17 mouse cellular contexts compared by ENCODE assay signal in genomic region chr3:96459757-96460567, GRCm38 (mm10). TPM values are rescaled to one million over a fixed set of nuclear protein-coding genes. Genes with fewer than 3 reads are reported as not detected.
A peak's percentile ranks its signal among the peaks of the same experiment; 100 is the strongest.
DNase-seq lines count a peak whose midpoint lies in the region; ATAC-seq and TF ChIP-seq lines count a peak whose summit lies in the region.
"Not testable (repeated sequence)": the region's sequence is repeated elsewhere in the genome, so short reads cannot be mapped to it uniquely, and the experiment has no call there.
"Had no signal": no experiment of that assay in that cellular context is flagged by ENCODE, and none has a peak within 500 bp of the region (broad histone marks: within the 10 kb centered on the region; RNA-seq: fewer than 3 reads in every experiment).

No protein-coding gene starts in this region.

- WGBS in embryonic facial prominence, embryonic 14.5 days: 0% methylated on average over 1 of the region's 58 CpGs
- 0% methylated on average over 1 of the region's 58 CpGs for WGBS in hindbrain, embryonic 11.5 days
- no CpG with 5 or more reads among the region's 58 CpGs for WGBS in intestine, embryonic 16.5 days
- WGBS in limb, embryonic 14.5 days: 0% methylated on average over 1 of the region's 58 CpGs
- 8% methylated on average over 1 of the region's 58 CpGs for WGBS in lung, embryonic 14.5 days
- WGBS in midbrain, embryonic 14.5 days: 0% methylated on average over 1 of the region's 58 CpGs
- WGBS in stomach, embryonic 16.5 days: 0% methylated on average over 1 of the region's 58 CpGs

- TF ChIP-seq POLR2A in limb, embryonic 14.5 days (IDR thresholded peaks at IDR 0.05; ENCODE audit: borderline replicate concordance, extremely low read depth, insufficient read depth, insufficient read length): not testable (repeated sequence)

- peaks cover 16% of the 10 kb centered on the region for H3K27me3 ChIP-seq in embryonic facial prominence, embryonic 14.5 days (replicated peaks; ENCODE audit: control insufficient read depth, insufficient read depth, low read length)
- H3K27me3 ChIP-seq in hindbrain, embryonic 11.5 days (ENCODE audit: control insufficient read depth, insufficient read depth, low read length); intestine, embryonic 16.5 days (replicated peaks; ENCODE audit: control insufficient read depth, insufficient read depth, low read length); limb, embryonic 14.5 days (ENCODE audit: control insufficient read depth, insufficient read depth, low read length); stomach, embryonic 16.5 days (ENCODE audit: control insufficient read depth, insufficient read depth, low read length): not testable (repeated sequence)
- peaks cover 14% of the 10 kb centered on the region; the same call in 1 of the 2 replicates for H3K27me3 ChIP-seq in lung, embryonic 14.5 days (ENCODE audit: insufficient read depth, low read length)
- peaks cover 14% of the 10 kb centered on the region for H3K27me3 ChIP-seq in midbrain, embryonic 14.5 days (ENCODE audit: control insufficient read depth, insufficient read depth, low read length)

- H3K9me3 ChIP-seq in embryonic facial prominence, embryonic 14.5 days (ENCODE audit: control insufficient read depth, low read length); hindbrain, embryonic 11.5 days (ENCODE audit: control insufficient read depth, low read length); intestine, embryonic 16.5 days (ENCODE audit: control insufficient read depth, low read length); limb, embryonic 14.5 days (ENCODE audit: control insufficient read depth, low read length); lung, embryonic 14.5 days (ENCODE audit: low read depth, low read length); midbrain, embryonic 14.5 days (ENCODE audit: control insufficient read depth, low read length); stomach, embryonic 16.5 days (replicated peaks; ENCODE audit: control insufficient read depth, low read length): not testable (repeated sequence)

- H3K4me3 ChIP-seq in embryonic facial prominence, embryonic 14.5 days (ENCODE audit: low read depth, low read length); hindbrain, embryonic 11.5 days (ENCODE audit: low read depth, low read length); intestine, embryonic 16.5 days (ENCODE audit: low read length); limb, embryonic 14.5 days (replicated peaks; ENCODE audit: low read length); lung, embryonic 14.5 days (ENCODE audit: low read depth, low read length); midbrain, embryonic 14.5 days (replicated peaks; ENCODE audit: low read depth, low read length); stomach, embryonic 16.5 days (replicated peaks; ENCODE audit: low read length): not testable (repeated sequence)

- not testable (repeated sequence) for H3K27ac ChIP-seq in embryonic facial prominence, embryonic 14.5 days (replicated peaks; ENCODE audit: low read depth, low read length); hindbrain, embryonic 11.5 days (ENCODE audit: low read depth, low read length); intestine, embryonic 16.5 days (ENCODE audit: low read length); limb, embryonic 14.5 days (replicated peaks; ENCODE audit: low read depth, low read length); lung, embryonic 14.5 days (ENCODE audit: low read depth); midbrain, embryonic 14.5 days (replicated peaks; ENCODE audit: low read depth, low read length); stomach, embryonic 16.5 days (ENCODE audit: low read length)

- not testable (repeated sequence) for H3K4me1 ChIP-seq in embryonic facial prominence, embryonic 14.5 days (ENCODE audit: control insufficient read depth, insufficient read depth, low read length); hindbrain, embryonic 11.5 days (replicated peaks; ENCODE audit: control insufficient read depth, insufficient read depth, low read length); intestine, embryonic 16.5 days (ENCODE audit: control insufficient read depth, insufficient read depth, low read length); limb, embryonic 14.5 days (ENCODE audit: control insufficient read depth, insufficient read depth, low read length); lung, embryonic 14.5 days (ENCODE audit: insufficient read depth); midbrain, embryonic 14.5 days (ENCODE audit: control insufficient read depth, insufficient read depth, low read length); stomach, embryonic 16.5 days (ENCODE audit: control insufficient read depth, insufficient read depth, low read length)

- peak; percentile 88 for ATAC-seq in embryonic facial prominence, embryonic 14.5 days (ENCODE audit: low read depth)
- ATAC-seq in granulocyte monocyte progenitor cell, adult 5-6 weeks (replicated peaks; ENCODE audit: poor library complexity, severe bottlenecking): peak; percentile 54
- peak; percentile 92 for ATAC-seq in hindbrain, embryonic 11.5 days (ENCODE audit: low FRiP score)
- peak; percentile 90 for ATAC-seq in intestine, embryonic 16.5 days
- ATAC-seq in limb, embryonic 14.5 days (ENCODE audit: low FRiP score, low read depth): peak; percentile 88
- peak; percentile 90 for ATAC-seq in lung, embryonic 14.5 days (ENCODE audit: insufficient read depth)
- ATAC-seq in midbrain, embryonic 14.5 days (ENCODE audit: low FRiP score, low TSS enrichment): peak; percentile 82
- peak; percentile 85 for ATAC-seq in stomach, embryonic 16.5 days (ENCODE audit: insufficient read depth, low FRiP score)

- TF ChIP-seq CTCF in lung, embryonic 14.5 days (IDR thresholded peaks at IDR 0.05; ENCODE audit: low read depth): not testable (repeated sequence)

- not testable (repeated sequence) for H3K36me3 ChIP-seq in embryonic facial prominence, embryonic 14.5 days (ENCODE audit: control insufficient read depth, insufficient read depth, low read length); hindbrain, embryonic 11.5 days (ENCODE audit: control insufficient read depth, insufficient read depth, low read length); intestine, embryonic 16.5 days (ENCODE audit: control insufficient read depth, insufficient read depth, low read length); limb, embryonic 14.5 days (ENCODE audit: control insufficient read depth, insufficient read depth, low read length); lung, embryonic 14.5 days (ENCODE audit: insufficient read depth); midbrain, embryonic 14.5 days (ENCODE audit: control insufficient read depth, insufficient read depth, low read length); stomach, embryonic 16.5 days (ENCODE audit: control insufficient read depth, insufficient read depth, low read length)

- not testable (repeated sequence) for H3K4me2 ChIP-seq in embryonic facial prominence, embryonic 14.5 days (ENCODE audit: low read depth, low read length); hindbrain, embryonic 11.5 days (replicated peaks; ENCODE audit: low read depth, low read length); intestine, embryonic 16.5 days (ENCODE audit: low read depth, low read length); limb, embryonic 14.5 days (replicated peaks; ENCODE audit: low read depth, low read length, severe bottlenecking); lung, embryonic 14.5 days; midbrain, embryonic 14.5 days (ENCODE audit: low read length); stomach, embryonic 16.5 days (ENCODE audit: low read depth, low read length)

- not testable (repeated sequence) for H3K9ac ChIP-seq in embryonic facial prominence, embryonic 14.5 days (ENCODE audit: low read depth, low read length); hindbrain, embryonic 11.5 days (ENCODE audit: low read depth, low read length); intestine, embryonic 16.5 days (ENCODE audit: low read depth, low read length); limb, embryonic 14.5 days (ENCODE audit: low read depth, low read length, severe bottlenecking); lung, embryonic 14.5 days; midbrain, embryonic 14.5 days (replicated peaks; ENCODE audit: low read length); stomach, embryonic 16.5 days (ENCODE audit: low read length)

- DNase-seq in embryonic facial prominence, embryonic 14.5 days (ENCODE audit: low spot score); hindbrain, embryonic 11.5 days (ENCODE audit: low spot score); limb, embryonic 14.5 days (ENCODE audit: low spot score); lung, embryonic 14.5 days; midbrain, embryonic 14.5 days: not testable (repeated sequence)

RNA-seq across cellular contexts. Expression of gene BC107364, which starts 7.9 kb away (rescaled TPM):
- not detected in 2 replicates for polyA plus RNA-seq in embryonic facial prominence, embryonic 14.5 days (2014; fragmentation: Nextera tagmentation; extraction: Ambion mirVana)
- not detected in 2 replicates for total RNA-seq in granulocyte monocyte progenitor cell, adult 5-6 weeks (2014; fragmentation: Nextera tagmentation)
- total RNA-seq in granulocyte monocyte progenitor cell, adult 5-6 weeks (2017): not detected in 2 replicates
- polyA plus RNA-seq in hindbrain, embryonic 11.5 days (2014; fragmentation: Nextera tagmentation; extraction: Ambion mirVana): not detected in 2 replicates
- 0.12 and 0.21 TPM in 2 replicates for polyA plus RNA-seq in intestine, embryonic 16.5 days (2015; fragmentation: Nextera tagmentation; extraction: Ambion mirVana)
- 0.10 TPM in 1 of 2 replicates, not detected in the other for polyA plus RNA-seq in limb, embryonic 14.5 days (2012; rRNA removed)
- polyA plus RNA-seq in limb, embryonic 14.5 days (2014; fragmentation: Nextera tagmentation; extraction: Ambion mirVana): 0.40 TPM in 1 of 2 replicates, not detected in the other
- not detected in 2 replicates for polyA plus RNA-seq in lung, embryonic 14.5 days (2014; fragmentation: Nextera tagmentation; extraction: Ambion mirVana)
- not detected in 2 replicates for polyA plus RNA-seq in midbrain, embryonic 14.5 days (2014; fragmentation: Nextera tagmentation; extraction: Ambion mirVana)
- polyA plus RNA-seq in stomach, embryonic 16.5 days (2015; fragmentation: Nextera tagmentation; extraction: Ambion mirVana): 0.17 and 0.29 TPM in 2 replicates
- total RNA-seq: adrenal gland, adult 2 months; ES-E14; gastrocnemius, adult 8-10 months; heart, adult 2 months; layer of hippocampus, adult 8-10 months; left cerebral cortex, adult 2 months had no signal
- polyA plus RNA-seq: adrenal gland, adult 2 months; embryonic facial prominence, embryonic 10.5 days; heart, adult 2 months; hindbrain, embryonic 10.5 days; macrophage had no signal
